Mouse (Mus musculus): ENCODE measurements around the gene Tex22. TPM values are rescaled to one million over a fixed set of nuclear protein-coding genes. Genes with fewer than 3 reads are reported as not detected.

Gene Tex22
- polyA plus RNA-seq, 1 experiment, result not detected

- H3K9me3 ChIP-seq (replicated peaks; ENCODE audit: control insufficient read depth, insufficient read depth, low read length, poor library complexity, severe bottlenecking), result no peaks in the 10 kb centered on the region
- H3K4me3 ChIP-seq (ENCODE audit: low read depth, low read length), result no peak overlapping the region
- peaks cover 5% of the 10 kb centered on the region for H3K4me1 ChIP-seq (ENCODE audit: control insufficient read depth, insufficient read depth, low read length)
- H3K27ac ChIP-seq (ENCODE audit: insufficient read depth, low read length), result no peak overlapping the region; the same call in 1 of the 2 replicates
- no peak for TF ChIP-seq POLR2A (IDR thresholded peaks at IDR 0.05; ENCODE audit: insufficient read depth, low read length)
- no peak for TF ChIP-seq EP300 (IDR thresholded peaks at IDR 0.05; ENCODE audit: insufficient read depth, low read depth, low read length)
- TF ChIP-seq CTCF (IDR thresholded peaks at IDR 0.05; ENCODE audit: low read depth, low read length), result no peak
- no peak overlapping the region for H3K9ac ChIP-seq (ENCODE audit: low read depth, poor library complexity, severe bottlenecking)
- H3K36me3 ChIP-seq (ENCODE audit: control insufficient read depth, insufficient read depth, low read length, poor library complexity, severe bottlenecking), result no peaks in the 10 kb centered on the region
- no peaks in the 10 kb centered on the region for H3K27me3 ChIP-seq (ENCODE audit: control insufficient read depth, insufficient read depth, low read length, poor library complexity, severe bottlenecking)
These were observed 27.1 kb downstream of the Tex22 start for GRCm38 (mm10) chr12:113101251-113101960.

GRCm38 (mm10) chr12:113102461-113102860 is 28.2 kb downstream of the Tex22 start:
- H3K9ac ChIP-seq (ENCODE audit: low read depth, poor library complexity, severe bottlenecking), result no peak overlapping the region
- no peaks in the 10 kb centered on the region for H3K9me3 ChIP-seq (replicated peaks; ENCODE audit: control insufficient read depth, insufficient read depth, low read length, poor library complexity, severe bottlenecking)
- H3K4me3 ChIP-seq (ENCODE audit: low read depth, low read length), result no peak overlapping the region
- H3K36me3 ChIP-seq (ENCODE audit: control insufficient read depth, insufficient read depth, low read length, poor library complexity, severe bottlenecking), result no peaks in the 10 kb centered on the region
- TF ChIP-seq POLR2A (IDR thresholded peaks at IDR 0.05; ENCODE audit: insufficient read depth, low read length) (no peak), EP300 (IDR thresholded peaks at IDR 0.05; ENCODE audit: insufficient read depth, low read depth, low read length) (no peak), CTCF (IDR thresholded peaks at IDR 0.05; ENCODE audit: low read depth, low read length) (peak; percentile 67)
- peaks cover 5% of the 10 kb centered on the region for H3K4me1 ChIP-seq (ENCODE audit: control insufficient read depth, insufficient read depth, low read length)
- no peak overlapping the region for H3K27ac ChIP-seq (ENCODE audit: insufficient read depth, low read length)
- H3K27me3 ChIP-seq (ENCODE audit: control insufficient read depth, insufficient read depth, low read length, poor library complexity, severe bottlenecking), result no peaks in the 10 kb centered on the region

GRCm38 (mm10) chr12:113103846-113104451 is 29.6 kb downstream of the Tex22 start:
- Histone ChIP-seq H3K9me3 (replicated peaks; ENCODE audit: control insufficient read depth, insufficient read depth, low read length, poor library complexity, severe bottlenecking) (no peaks in the 10 kb centered on the region), H3K4me3 (ENCODE audit: low read depth, low read length) (no peak overlapping the region), H3K36me3 (ENCODE audit: control insufficient read depth, insufficient read depth, low read length, poor library complexity, severe bottlenecking) (no peaks in the 10 kb centered on the region), H3K4me1 (ENCODE audit: control insufficient read depth, insufficient read depth, low read length) (peaks cover 7% of the 10 kb centered on the region), H3K9ac (ENCODE audit: low read depth, poor library complexity, severe bottlenecking) (no peak overlapping the region), H3K27me3 (ENCODE audit: control insufficient read depth, insufficient read depth, low read length, poor library complexity, severe bottlenecking) (no peaks in the 10 kb centered on the region), H3K27ac (ENCODE audit: insufficient read depth, low read length) (no peak overlapping the region)
- TF ChIP-seq EP300 (IDR thresholded peaks at IDR 0.05; ENCODE audit: insufficient read depth, low read depth, low read length) (no peak), CTCF (IDR thresholded peaks at IDR 0.05; ENCODE audit: low read depth, low read length) (peak; percentile 68)

GRCm38 (mm10) chr12:113106386-113106785 is 32.1 kb downstream of the Tex22 start:
- no peak overlapping the region for H3K9ac ChIP-seq (ENCODE audit: low read depth, poor library complexity, severe bottlenecking)
- no peak for TF ChIP-seq POLR2A (IDR thresholded peaks at IDR 0.05; ENCODE audit: insufficient read depth, low read length)
- no peak for TF ChIP-seq CTCF (IDR thresholded peaks at IDR 0.05; ENCODE audit: low read depth, low read length)
- no peak for TF ChIP-seq EP300 (IDR thresholded peaks at IDR 0.05; ENCODE audit: insufficient read depth, low read depth, low read length)
- peaks cover 4% of the 10 kb centered on the region for H3K4me1 ChIP-seq (ENCODE audit: control insufficient read depth, insufficient read depth, low read length)

GRCm38 (mm10) chr12:113107431-113108124 is 33.3 kb downstream of the Tex22 start:
- Histone ChIP-seq H3K36me3 (ENCODE audit: control insufficient read depth, insufficient read depth, low read length, poor library complexity, severe bottlenecking) (no peaks in the 10 kb centered on the region), H3K27ac (ENCODE audit: insufficient read depth, low read length) (no peak overlapping the region), H3K4me3 (ENCODE audit: low read depth, low read length) (no peak overlapping the region), H3K9ac (ENCODE audit: low read depth, poor library complexity, severe bottlenecking) (no peak overlapping the region), H3K27me3 (ENCODE audit: control insufficient read depth, insufficient read depth, low read length, poor library complexity, severe bottlenecking) (no peaks in the 10 kb centered on the region), H3K9me3 (replicated peaks; ENCODE audit: control insufficient read depth, insufficient read depth, low read length, poor library complexity, severe bottlenecking) (no peaks in the 10 kb centered on the region), H3K4me1 (ENCODE audit: control insufficient read depth, insufficient read depth, low read length) (peaks cover 4% of the 10 kb centered on the region)
- no peak for TF ChIP-seq EP300 (IDR thresholded peaks at IDR 0.05; ENCODE audit: insufficient read depth, low read depth, low read length)

More at GRCm38 (mm10) chr12:113106386-113106785, 32.1 kb downstream of the Tex22 start:
- H3K36me3 ChIP-seq (ENCODE audit: control insufficient read depth, insufficient read depth, low read length, poor library complexity, severe bottlenecking), result no peaks in the 10 kb centered on the region
- H3K27me3 ChIP-seq (ENCODE audit: control insufficient read depth, insufficient read depth, low read length, poor library complexity, severe bottlenecking), result no peaks in the 10 kb centered on the region
- H3K9me3 ChIP-seq (replicated peaks; ENCODE audit: control insufficient read depth, insufficient read depth, low read length, poor library complexity, severe bottlenecking), result no peaks in the 10 kb centered on the region
- H3K4me3 ChIP-seq (ENCODE audit: low read depth, low read length), result no peak overlapping the region
- no peak overlapping the region for H3K27ac ChIP-seq (ENCODE audit: insufficient read depth, low read length)
